Mouse (Mus musculus) cerebellum, adult (tissue): ENCODE measurements around the gene Wwox.

Experiments used
- ATAC-seq: cut with Nextera tagmentation; 2 replicates; pipeline ENCODE4 v1.9.2; 2017; ENCODE audit warnings: mild to moderate bottlenecking, moderate library complexity, mixed read lengths; ENCODE audit not compliant: insufficient number of reproducible peaks, low FRiP score, low TSS enrichment

Wwox gene

GRCm38 (mm10) chr8:114634669-114635410, 195.4 kb downstream of the Wwox start:
- ATAC-seq, result no peak

- ATAC-seq, result no peak
Observed at GRCm38 (mm10) chr8:114636376-114636775, 196.9 kb downstream of the Wwox start.

GRCm38 (mm10) chr8:114641809-114642208, 202.4 kb downstream of the Wwox start:
- no peak for ATAC-seq

- ATAC-seq, result no peak
Observed at GRCm38 (mm10) chr8:114650789-114651188, 211.3 kb downstream of the Wwox start.

- peak; percentile 64 for ATAC-seq
Observed at GRCm38 (mm10) chr8:114657789-114658188, 218.3 kb downstream of the Wwox start.

GRCm38 (mm10) chr8:114658475-114658874, 219.0 kb downstream of the Wwox start:
- no peak for ATAC-seq

GRCm38 (mm10) chr8:114663053-114663452, 223.6 kb downstream of the Wwox start:
- no peak for ATAC-seq

- no peak for ATAC-seq
Observed at GRCm38 (mm10) chr8:114665521-114665920, 226.1 kb downstream of the Wwox start.

GRCm38 (mm10) chr8:114670801-114671200, 231.3 kb downstream of the Wwox start:
- ATAC-seq, result no peak

- ATAC-seq, result no peak
Observed at GRCm38 (mm10) chr8:114671237-114671674, 231.8 kb downstream of the Wwox start.

- no peak for ATAC-seq
Observed at GRCm38 (mm10) chr8:114673416-114673815, 234.0 kb downstream of the Wwox start.

GRCm38 (mm10) chr8:114675151-114675550, 235.7 kb downstream of the Wwox start:
- ATAC-seq, result peak; percentile 90

GRCm38 (mm10) chr8:114676918-114677317, 237.5 kb downstream of the Wwox start:
- ATAC-seq, result no peak

GRCm38 (mm10) chr8:114677551-114678127, 238.2 kb downstream of the Wwox start:
- no peak for ATAC-seq

GRCm38 (mm10) chr8:114679386-114680098, 240.1 kb downstream of the Wwox start:
- no peak for ATAC-seq

GRCm38 (mm10) chr8:114681136-114681535, 241.7 kb downstream of the Wwox start:
- no peak for ATAC-seq

- no peak for ATAC-seq
Observed at GRCm38 (mm10) chr8:114682166-114682565, 242.7 kb downstream of the Wwox start.

- no peak for ATAC-seq
Observed at GRCm38 (mm10) chr8:114684046-114684702, 244.7 kb downstream of the Wwox start.

GRCm38 (mm10) chr8:114686462-114686861, 247.0 kb downstream of the Wwox start:
- no peak for ATAC-seq

- ATAC-seq, result no peak
Observed at GRCm38 (mm10) chr8:114688732-114689131, 249.3 kb downstream of the Wwox start.
